ENCODE assay signal across 30 mouse cellular contexts in the genomic region with DNA sequence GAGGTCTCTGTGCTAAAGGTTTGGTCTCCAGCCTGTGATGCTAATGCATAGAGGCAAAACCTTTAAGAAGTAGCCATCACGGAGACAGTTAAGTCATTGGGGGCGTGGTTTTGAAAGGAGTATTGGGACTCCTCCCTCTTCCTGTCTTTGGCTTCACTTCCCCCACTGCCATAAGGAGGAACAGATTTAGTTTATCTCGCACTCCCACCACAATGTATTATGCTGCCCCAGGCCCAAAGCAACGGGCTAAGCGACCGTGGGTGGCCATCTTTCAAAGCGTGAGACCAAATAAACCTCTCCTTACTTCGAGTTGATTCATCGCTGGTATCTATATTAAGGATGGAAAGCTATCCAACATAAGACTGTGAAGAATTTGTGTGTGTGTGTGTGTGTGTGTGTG. TPM values are rescaled to one million over a fixed set of nuclear protein-coding genes. Genes with fewer than 3 reads are reported as not detected.
DNase-seq lines count a peak whose midpoint lies in the region; ATAC-seq and TF ChIP-seq lines count a peak whose summit lies in the region.
"Had no signal": no experiment of that assay in that cellular context is flagged by ENCODE, and none has a peak within 500 bp of the region (broad histone marks: within the 10 kb centered on the region; RNA-seq: fewer than 3 reads in every experiment).

No protein-coding gene starts in this region.

- peak; percentile 14 to 67 for DNase-seq in frontal cortex, adult 2 months (ENCODE audit: extremely low spot score in 1 of 2, low spot score in 1 of 2)
- no peak for DNase-seq in frontal cortex, postnatal 14 days (ENCODE audit: low spot score in 2 of 2)
- peak; percentile 37 to 86 for DNase-seq in left cerebral cortex, postnatal 25 days (ENCODE audit: low spot score in 2 of 2)
- no peak for DNase-seq in left cerebral cortex, postnatal 10 days (ENCODE audit: extremely low spot score in 1 of 2, low spot score in 2 of 2)
- DNase-seq in ZHBTc4 (ENCODE audit: low read depth, low spot score) = peak; percentile 28
- peak; percentile 28 for DNase-seq in right cerebral cortex, postnatal 14 days
- DNase-seq in liver, postnatal 0 days = no peak
- DNase-seq in kidney, postnatal 14 days = no peak
- DNase-seq: B cell, adult 2 months; cerebellum, postnatal 14 days; embryo, embryonic 11 days; gastrocnemius, postnatal 10 days; heart, adult 2 months; lung, postnatal 4 days; thymus, postnatal 14 days had no signal

- H3K27me3 ChIP-seq in liver, postnatal 0 days (ENCODE audit: insufficient read depth, low read length) = no peaks in the 10 kb centered on the region
- H3K27me3 ChIP-seq: embryonic facial prominence, embryonic 15.5 days; forebrain, embryonic 13.5 days; hindbrain, embryonic 13.5 days; kidney, embryonic 15.5 days; limb, embryonic 15.5 days; neural tube, embryonic 12.5 days had no signal

- no peak overlapping the region for H3K27ac ChIP-seq in liver, postnatal 0 days (ENCODE audit: low read depth)
- H3K27ac ChIP-seq: embryonic facial prominence, embryonic 15.5 days; forebrain, embryonic 13.5 days; heart, adult 2 months; hindbrain, embryonic 13.5 days; kidney, embryonic 15.5 days; left cerebral cortex, adult 2 months; limb, embryonic 15.5 days; midbrain, embryonic 10.5 days; neural tube, embryonic 12.5 days had no signal

- WGBS in liver, postnatal 0 days (ENCODE audit: insufficient replicate concordance) = 52% methylated on average over 9 of the region's 9 CpGs

- H3K9me3 ChIP-seq in liver, postnatal 0 days (ENCODE audit: low read length) = no peaks in the 10 kb centered on the region
- H3K9me3 ChIP-seq: embryonic facial prominence, embryonic 15.5 days; forebrain, embryonic 13.5 days; G1E; hindbrain, embryonic 13.5 days; kidney, embryonic 15.5 days; limb, embryonic 15.5 days; midbrain, embryonic 10.5 days; neural tube, embryonic 12.5 days had no signal

- no peak overlapping the region for H3K4me3 ChIP-seq in liver, postnatal 0 days (ENCODE audit: low read depth, low read length)
- H3K4me3 ChIP-seq: embryonic facial prominence, embryonic 15.5 days; forebrain, embryonic 13.5 days; heart, adult 2 months; hindbrain, embryonic 13.5 days; kidney, embryonic 15.5 days; left cerebral cortex, adult 2 months; limb, embryonic 15.5 days; midbrain, embryonic 10.5 days; neural tube, embryonic 12.5 days had no signal

- no peak for TF ChIP-seq EP300 in liver, postnatal 0 days (IDR thresholded peaks at IDR 0.05; ENCODE audit: low read depth)

- H3K4me2 ChIP-seq in liver, postnatal 0 days (ENCODE audit: low read depth, low read length) = no peak overlapping the region
- H3K4me2 ChIP-seq: embryonic facial prominence, embryonic 15.5 days; forebrain, embryonic 13.5 days; hindbrain, embryonic 13.5 days; kidney, embryonic 15.5 days; limb, embryonic 15.5 days; neural tube, embryonic 12.5 days had no signal

- intact Hi-C loops in left cerebral cortex, postnatal 25 days (cut with DNase I) = loop anchor here (10.0 kb wide), 1 partner anchor 357 kb away; no protein-coding TSS in a partner anchor
- intact Hi-C loops in left cerebral cortex, postnatal 10 days (cut with DNase I) = no loop called here

- H3K4me1 ChIP-seq in liver, postnatal 0 days (ENCODE audit: insufficient read depth) = no peaks in the 10 kb centered on the region
- H3K4me1 ChIP-seq: embryonic facial prominence, embryonic 15.5 days; forebrain, embryonic 13.5 days; hindbrain, embryonic 13.5 days; limb, embryonic 15.5 days; midbrain, embryonic 10.5 days; neural tube, embryonic 12.5 days had no signal

- no peaks in the 10 kb centered on the region for H3K36me3 ChIP-seq in liver, postnatal 0 days (replicated peaks; ENCODE audit: insufficient read depth, low read length)
- H3K36me3 ChIP-seq: embryonic facial prominence, embryonic 15.5 days; G1E; hindbrain, embryonic 13.5 days; kidney, embryonic 15.5 days; limb, embryonic 15.5 days; midbrain, embryonic 10.5 days; neural tube, embryonic 12.5 days had no signal

- no peak overlapping the region for H3K9ac ChIP-seq in liver, postnatal 0 days (replicated peaks)
- H3K9ac ChIP-seq: embryonic facial prominence, embryonic 15.5 days; forebrain, embryonic 13.5 days; hindbrain, embryonic 13.5 days; kidney, embryonic 15.5 days; limb, embryonic 15.5 days; neural tube, embryonic 12.5 days had no signal

- no peak for ATAC-seq in liver, postnatal 0 days
- ATAC-seq: forebrain, embryonic 13.5 days had no signal

- TF ChIP-seq CTCF in liver, postnatal 0 days (IDR thresholded peaks at IDR 0.05; ENCODE audit: low read depth) = no peak

RNA-seq across cellular contexts. Expression of gene Gm4894, which starts 22.9 kb away (rescaled TPM):
- polyA plus RNA-seq in frontal cortex, adult 2 months (2012; rRNA removed) = not detected in 2 replicates
- not detected for total RNA-seq in left cerebral cortex, postnatal 25 days (2021)
- not detected for total RNA-seq in left cerebral cortex, postnatal 10 days (2021)
- polyA plus RNA-seq in liver, postnatal 0 days (2015; fragmentation: Nextera tagmentation; extraction: Ambion mirVana) = not detected in 2 replicates
- total RNA-seq: adrenal gland, adult 18-20 months; gastrocnemius, postnatal 10 days; heart, adult 2 months; left cerebral cortex, adult 2 months had no signal
- polyA plus RNA-seq: embryonic facial prominence, embryonic 15.5 days; forebrain, embryonic 13.5 days; G1E; heart, adult 2 months; heart, embryonic 16.5 days; hindbrain, embryonic 13.5 days; intestine, embryonic 14.5 days; kidney, embryonic 15.5 days; limb, embryonic 15.5 days; liver, embryonic 16.5 days; midbrain, embryonic 10.5 days; neural tube, embryonic 12.5 days; small intestine, adult 2 months; stomach, embryonic 14.5 days had no signal

Comparison
In these comparisons a context has a peak if more than half of its experiments do, and no peak if none do; other contexts are left out.
1. DNase-seq: peak in frontal cortex, adult 2 months (2 of 2), left cerebral cortex, postnatal 25 days (2 of 2), ZHBTc4 (single experiment) and right cerebral cortex, postnatal 14 days (single experiment); none in frontal cortex, postnatal 14 days (0 of 2), left cerebral cortex, postnatal 10 days (0 of 2), liver, postnatal 0 days (single experiment) and kidney, postnatal 14 days (single experiment).